Mouse (Mus musculus) embryo, embryonic 9.5 days (tissue): ENCODE data around the gene Loxl4.

Source experiments
- DNase-seq: peaks from one replicate; pipeline ENCODE4 v3.0.0-alpha.2; 2017; ENCODE audit errors: extremely low spot score

Gene Loxl4

GRCm38 (mm10) chr19:42566283-42567019 is 46.2 kb downstream of the Loxl4 start:
- no peak for DNase-seq

- no peak for DNase-seq
Measured at GRCm38 (mm10) chr19:42563726-42564270, 48.8 kb downstream of the Loxl4 start.

GRCm38 (mm10) chr19:42562981-42563380 is 49.6 kb downstream of the Loxl4 start:
- no peak for DNase-seq

- DNase-seq, result no peak
Measured at GRCm38 (mm10) chr19:42561991-42562390, 50.6 kb downstream of the Loxl4 start.

- DNase-seq, result no peak
Measured at GRCm38 (mm10) chr19:42558701-42559100, 53.9 kb downstream of the Loxl4 start.
